24 mouse cellular contexts compared by ENCODE assay signal in the genomic region with DNA sequence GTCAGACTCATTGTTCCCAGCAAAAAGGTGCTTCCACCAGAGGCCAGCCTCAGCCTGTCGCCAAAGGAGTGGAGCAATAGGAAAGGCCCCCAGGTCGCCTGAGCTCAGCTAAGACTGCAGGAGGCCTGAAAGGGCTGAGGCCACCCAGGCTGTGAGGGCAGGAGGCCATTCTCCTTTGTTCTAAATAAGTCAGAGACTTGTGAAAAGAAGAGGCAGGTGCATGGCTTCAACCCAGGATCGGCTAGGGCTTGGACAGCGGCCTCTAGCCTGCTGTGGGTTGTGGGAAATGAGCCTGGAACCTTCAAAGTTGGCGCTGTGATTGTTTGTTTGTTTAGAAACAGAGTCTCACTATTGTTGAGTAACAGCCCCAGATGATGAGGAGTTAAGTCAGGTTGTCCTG. TPM values are rescaled to one million over a fixed set of nuclear protein-coding genes. Genes with fewer than 3 reads are reported as not detected.
A peak's percentile ranks its signal among the peaks of the same experiment; 100 is the strongest.
DNase-seq lines count a peak whose midpoint lies in the region; ATAC-seq and TF ChIP-seq lines count a peak whose summit lies in the region.
"Had no signal": no experiment of that assay in that cellular context is flagged by ENCODE, and none has a peak within 500 bp of the region (broad histone marks: within the 10 kb centered on the region; RNA-seq: fewer than 3 reads in every experiment).

No protein-coding gene starts in this region.

- H3K27ac ChIP-seq in gastrocnemius, adult 2 months, result peak overlapping the region; percentile 31
- H3K27ac ChIP-seq in midbrain, embryonic 10.5 days (replicated peaks), result peak overlapping the region; percentile 69
- H3K27ac ChIP-seq in midbrain, embryonic 14.5 days (replicated peaks; ENCODE audit: low read depth, low read length), result no peak overlapping the region
- H3K27ac ChIP-seq in limb, embryonic 10.5 days, result peak overlapping the region; percentile 6; the same call in 1 of the 2 replicates
- H3K27ac ChIP-seq: forebrain, embryonic 12.5 days; heart, embryonic 13.5 days; hindbrain, embryonic 15.5 days; intestine, embryonic 15.5 days; midbrain, embryonic 12.5 days had no signal

- intact Hi-C loops in gastrocnemius, adult 2 months (cut with DNase I), result no loop called here

- no peak overlapping the region for H3K9ac ChIP-seq in midbrain, embryonic 14.5 days (replicated peaks; ENCODE audit: low read length)
- H3K9ac ChIP-seq: forebrain, embryonic 12.5 days; heart, embryonic 13.5 days; hindbrain, embryonic 15.5 days; intestine, embryonic 15.5 days; liver, postnatal 0 days; midbrain, embryonic 12.5 days had no signal

- no peak for ATAC-seq in midbrain, embryonic 14.5 days (ENCODE audit: low FRiP score, low TSS enrichment)
- ATAC-seq: intestine, embryonic 15.5 days; liver, postnatal 0 days had no signal

- H3K27me3 ChIP-seq in midbrain, embryonic 10.5 days (ENCODE audit: low read depth, poor library complexity, severe bottlenecking), result peaks cover 9% of the 10 kb centered on the region; the same call in 1 of the 2 replicates
- H3K27me3 ChIP-seq in midbrain, embryonic 14.5 days (ENCODE audit: control insufficient read depth, insufficient read depth, low read length), result no peaks in the 10 kb centered on the region
- H3K27me3 ChIP-seq in limb, embryonic 10.5 days (ENCODE audit: low read depth, poor library complexity, severe bottlenecking), result 0 out of 2 replicates have a peak, but pooled peaks cover 6% of the 10 kb centered on the region
- H3K27me3 ChIP-seq: forebrain, embryonic 12.5 days; hindbrain, embryonic 15.5 days; intestine, embryonic 15.5 days; midbrain, embryonic 12.5 days had no signal

- H3K4me3 ChIP-seq in gastrocnemius, adult 2 months, result no peak overlapping the region
- no peak overlapping the region for H3K4me3 ChIP-seq in midbrain, embryonic 10.5 days
- H3K4me3 ChIP-seq in midbrain, embryonic 14.5 days (replicated peaks; ENCODE audit: low read depth, low read length), result no peak overlapping the region
- no peak overlapping the region for H3K4me3 ChIP-seq in limb, embryonic 10.5 days
- H3K4me3 ChIP-seq in lung, adult 2 months (replicated peaks; ENCODE audit: extremely low read depth, low read depth, low read length), result no peak overlapping the region
- H3K4me3 ChIP-seq: forebrain, embryonic 12.5 days; heart, embryonic 13.5 days; hindbrain, embryonic 15.5 days; intestine, embryonic 15.5 days; midbrain, embryonic 12.5 days had no signal

- peaks cover 7% of the 10 kb centered on the region; the same call in 1 of the 2 replicates for H3K9me3 ChIP-seq in midbrain, embryonic 10.5 days (replicated peaks)
- no peaks in the 10 kb centered on the region for H3K9me3 ChIP-seq in midbrain, embryonic 14.5 days (ENCODE audit: control insufficient read depth, low read length)
- H3K9me3 ChIP-seq in limb, embryonic 10.5 days (replicated peaks), result no peaks in the 10 kb centered on the region
- H3K9me3 ChIP-seq: hindbrain, embryonic 15.5 days; midbrain, embryonic 12.5 days had no signal

- TF ChIP-seq POLR2A in lung, adult 2 months (IDR thresholded peaks at IDR 0.05; ENCODE audit: borderline replicate concordance, extremely low read depth, low read depth, low read length), result no peak

- no peak overlapping the region for H3K4me2 ChIP-seq in midbrain, embryonic 14.5 days (ENCODE audit: low read length)
- H3K4me2 ChIP-seq: forebrain, embryonic 12.5 days; heart, embryonic 13.5 days; hindbrain, embryonic 15.5 days; intestine, embryonic 15.5 days; midbrain, embryonic 12.5 days had no signal

- DNase-seq in gastrocnemius, adult 2 months, result peak; percentile 54
- no peak for DNase-seq in gastrocnemius, adult 18-20 months (ENCODE audit: low spot score)
- peak; percentile 50 for DNase-seq in midbrain, embryonic 10.5 days (ENCODE audit: low spot score)
- no peak for DNase-seq in midbrain, embryonic 14.5 days
- DNase-seq in adipocyte (ENCODE audit: low spot score), result peak; percentile 63
- DNase-seq in limb, embryonic 10.5 days (ENCODE audit: low spot score), result no peak
- no peak for DNase-seq in lung, adult 2 months
- DNase-seq: adrenal gland, postnatal 14 days; cerebellum, adult 9-10 months; heart, adult 18-20 months; heart, postnatal 14 days; kidney, postnatal 10 days; left cerebral cortex, postnatal 4 days; liver; liver, postnatal 0 days; lung, postnatal 10 days; thymus, adult 18-20 months; thymus, postnatal 36 days had no signal

- peaks cover 29% of the 10 kb centered on the region for H3K4me1 ChIP-seq in midbrain, embryonic 10.5 days
- no peaks in the 10 kb centered on the region for H3K4me1 ChIP-seq in midbrain, embryonic 14.5 days (ENCODE audit: control insufficient read depth, insufficient read depth, low read length)
- peaks cover 15% of the 10 kb centered on the region for H3K4me1 ChIP-seq in limb, embryonic 10.5 days
- no peaks in the 10 kb centered on the region for H3K4me1 ChIP-seq in lung, adult 2 months (ENCODE audit: control insufficient read depth, insufficient read depth, low read length)
- H3K4me1 ChIP-seq: heart, embryonic 13.5 days; hindbrain, embryonic 15.5 days; intestine, embryonic 15.5 days had no signal

- no peak for TF ChIP-seq CTCF in gastrocnemius, adult 2 months (IDR thresholded peaks at IDR 0.05)
- no peak for TF ChIP-seq CTCF in lung, adult 2 months (IDR thresholded peaks at IDR 0.05; ENCODE audit: insufficient read depth, low read length)

- 30% methylated on average over 5 of the region's 5 CpGs for WGBS in midbrain, embryonic 10.5 days
- WGBS in midbrain, embryonic 14.5 days, result 33% methylated on average over 5 of the region's 5 CpGs
- 57% methylated on average over 5 of the region's 5 CpGs for WGBS in limb, embryonic 10.5 days
- WGBS in lung, adult 2 months, result 73% methylated on average over 5 of the region's 5 CpGs

- H3K36me3 ChIP-seq in midbrain, embryonic 10.5 days, result no peaks in the 10 kb centered on the region
- H3K36me3 ChIP-seq in midbrain, embryonic 14.5 days (ENCODE audit: control insufficient read depth, insufficient read depth, low read length), result no peaks in the 10 kb centered on the region
- H3K36me3 ChIP-seq in limb, embryonic 10.5 days, result no peaks in the 10 kb centered on the region
- H3K36me3 ChIP-seq: forebrain, embryonic 12.5 days; heart, embryonic 13.5 days; hindbrain, embryonic 15.5 days; intestine, embryonic 15.5 days; midbrain, embryonic 12.5 days had no signal

RNA-seq across cellular contexts. Expression of a gene that starts 8.0 kb away (rescaled TPM):
- 1 to 10 TPM in 1 of 2 experiments, under 1 TPM in 1; 0.71 to 1.1 TPM for total RNA-seq in gastrocnemius, adult 2 months (2021)
- total RNA-seq in gastrocnemius, adult 18-20 months (2021), result 1 to 10 TPM; 1.2 to 1.3 TPM
- 12.8 and 13.0 TPM in 2 replicates for polyA plus RNA-seq in midbrain, embryonic 10.5 days (2016; fragmentation: Nextera tagmentation; extraction: Ambion mirVana)
- polyA plus RNA-seq in midbrain, embryonic 14.5 days (2014; fragmentation: Nextera tagmentation; extraction: Ambion mirVana), result 14.0 and 18.1 TPM in 2 replicates
- 7.2 and 7.9 TPM in 2 replicates for polyA plus RNA-seq in limb, embryonic 10.5 days (2016; fragmentation: Nextera tagmentation; extraction: Ambion mirVana)
- polyA plus RNA-seq in lung, adult 2 months (2012; rRNA removed), result 28.9 and 47.8 TPM in 2 replicates

RNA-seq across cellular contexts. Expression of a gene that starts 13.7 kb away (rescaled TPM):
- 1 to 10 TPM; 3.2 to 7.4 TPM for total RNA-seq in gastrocnemius, adult 2 months (2021)
- 1 to 10 TPM; 4.7 to 6.0 TPM for total RNA-seq in gastrocnemius, adult 18-20 months (2021)
- polyA plus RNA-seq in midbrain, embryonic 10.5 days (2016; fragmentation: Nextera tagmentation; extraction: Ambion mirVana), result 150 and 197 TPM in 2 replicates
- polyA plus RNA-seq in midbrain, embryonic 14.5 days (2014; fragmentation: Nextera tagmentation; extraction: Ambion mirVana), result 291 and 381 TPM in 2 replicates
- 53.2 and 94.6 TPM in 2 replicates for polyA plus RNA-seq in limb, embryonic 10.5 days (2016; fragmentation: Nextera tagmentation; extraction: Ambion mirVana)
- 155 and 180 TPM in 2 replicates for polyA plus RNA-seq in lung, adult 2 months (2012; rRNA removed)

RNA-seq across cellular contexts. Expression of a gene that starts 56.1 kb away (rescaled TPM):
- 10 to 100 TPM; 56.9 to 73.9 TPM for total RNA-seq in gastrocnemius, adult 2 months (2021)
- 10 to 100 TPM; 62.1 to 62.7 TPM for total RNA-seq in gastrocnemius, adult 18-20 months (2021)
- polyA plus RNA-seq in midbrain, embryonic 10.5 days (2016; fragmentation: Nextera tagmentation; extraction: Ambion mirVana), result 220 and 227 TPM in 2 replicates
- 94.2 and 106 TPM in 2 replicates for polyA plus RNA-seq in midbrain, embryonic 14.5 days (2014; fragmentation: Nextera tagmentation; extraction: Ambion mirVana)
- polyA plus RNA-seq in limb, embryonic 10.5 days (2016; fragmentation: Nextera tagmentation; extraction: Ambion mirVana), result 226 and 235 TPM in 2 replicates
- polyA plus RNA-seq in lung, adult 2 months (2012; rRNA removed), result 70.9 and 78.1 TPM in 2 replicates

RNA-seq across cellular contexts. Expression of a gene that starts 56.6 kb away (rescaled TPM):
- total RNA-seq in gastrocnemius, adult 2 months (2021), result 10 to 100 TPM in 1 of 2 experiments, 1 to 10 TPM in 1; 6.1 to 15.0 TPM
- 10 to 100 TPM; 10.5 to 12.3 TPM for total RNA-seq in gastrocnemius, adult 18-20 months (2021)
- 7.1 and 7.3 TPM in 2 replicates for polyA plus RNA-seq in midbrain, embryonic 10.5 days (2016; fragmentation: Nextera tagmentation; extraction: Ambion mirVana)
- polyA plus RNA-seq in midbrain, embryonic 14.5 days (2014; fragmentation: Nextera tagmentation; extraction: Ambion mirVana), result 4.1 and 4.7 TPM in 2 replicates
- 2.3 and 2.5 TPM in 2 replicates for polyA plus RNA-seq in limb, embryonic 10.5 days (2016; fragmentation: Nextera tagmentation; extraction: Ambion mirVana)
- polyA plus RNA-seq in lung, adult 2 months (2012; rRNA removed), result 58.5 and 67.8 TPM in 2 replicates
- total RNA-seq: layer of hippocampus, postnatal 14 days had no signal
- polyA plus RNA-seq: forebrain, embryonic 12.5 days; heart, embryonic 13.5 days; intestine, embryonic 15.5 days; liver, postnatal 0 days; midbrain, embryonic 12.5 days had no signal

Comparison
In these comparisons a context has a peak if more than half of its experiments do, and no peak if none do; other contexts are left out.
1. DNase-seq: peak in gastrocnemius, adult 2 months (single experiment), midbrain, embryonic 10.5 days (single experiment) and adipocyte (single experiment); none in gastrocnemius, adult 18-20 months (single experiment), midbrain, embryonic 14.5 days (single experiment), limb, embryonic 10.5 days (single experiment) and lung, adult 2 months (single experiment).